Mouse (Mus musculus) spleen, postnatal 10 days (tissue): ENCODE results near the gene Dnah6.

Experiments
- DNase-seq, 2 experiments: peaks; one replicate each; pipeline ENCODE4 v3.0.0; 2021 to 2022; ENCODE audit warnings: low spot score in 2 of 2

Dnah6 gene

GRCm38 (mm10) chr6:73228408-73228807 is 7.0 kb upstream of the Dnah6 start:
- DNase-seq = no peak

- no peak for DNase-seq
Observed at GRCm38 (mm10) chr6:73227376-73228158, 6.1 kb upstream of the Dnah6 start.

- no peak for DNase-seq
Observed at GRCm38 (mm10) chr6:73222841-73223526, 1.5 kb upstream of the Dnah6 start.

GRCm38 (mm10) chr6:73221958-73222735 is 696 bp upstream of the Dnah6 start:
- DNase-seq = peak in 1 of 2 experiments; percentile 18

- no peak for DNase-seq
Observed at GRCm38 (mm10) chr6:73211602-73212001, 9.8 kb downstream of the Dnah6 start.

GRCm38 (mm10) chr6:73211036-73211435 is 10.4 kb downstream of the Dnah6 start:
- no peak for DNase-seq

- peak in 1 of 2 experiments; percentile 32 for DNase-seq
Observed at GRCm38 (mm10) chr6:73210445-73210972, 10.9 kb downstream of the Dnah6 start.

- no peak for DNase-seq
Observed at GRCm38 (mm10) chr6:73209598-73209997, 11.9 kb downstream of the Dnah6 start.

- peak in 1 of 2 experiments; percentile 37 for DNase-seq
Observed at GRCm38 (mm10) chr6:73204937-73205336, 16.5 kb downstream of the Dnah6 start.

GRCm38 (mm10) chr6:73203724-73204123 is 17.7 kb downstream of the Dnah6 start:
- no peak for DNase-seq

GRCm38 (mm10) chr6:73195291-73195690 is 26.2 kb downstream of the Dnah6 start:
- DNase-seq = no peak

- no peak for DNase-seq
Observed at GRCm38 (mm10) chr6:73190756-73191155, 30.7 kb downstream of the Dnah6 start.

GRCm38 (mm10) chr6:73184276-73184675 is 37.2 kb downstream of the Dnah6 start:
- no peak for DNase-seq

GRCm38 (mm10) chr6:73182987-73183386 is 38.5 kb downstream of the Dnah6 start:
- DNase-seq = no peak

- no peak for DNase-seq
Observed at GRCm38 (mm10) chr6:73182410-73182809, 39.0 kb downstream of the Dnah6 start.

- DNase-seq = no peak
Observed at GRCm38 (mm10) chr6:73182006-73182405, 39.4 kb downstream of the Dnah6 start.

- no peak for DNase-seq
Observed at GRCm38 (mm10) chr6:73175156-73175555, 46.3 kb downstream of the Dnah6 start.

GRCm38 (mm10) chr6:73167230-73167629 is 54.2 kb downstream of the Dnah6 start:
- no peak for DNase-seq

GRCm38 (mm10) chr6:73162958-73163357 is 58.5 kb downstream of the Dnah6 start:
- no peak for DNase-seq

- DNase-seq = no peak
Observed at GRCm38 (mm10) chr6:73161338-73161737, 60.1 kb downstream of the Dnah6 start.

GRCm38 (mm10) chr6:73155455-73155854 is 66.0 kb downstream of the Dnah6 start:
- DNase-seq = no peak

GRCm38 (mm10) chr6:73153675-73154074 is 67.8 kb downstream of the Dnah6 start:
- peak; percentile 48 to 82 for DNase-seq
